Mouse (Mus musculus): ENCODE results near the gene Kcnj16. TPM values are rescaled to one million over a fixed set of nuclear protein-coding genes. Genes with fewer than 3 reads are reported as not detected.

Kcnj16 gene
- total and polyA plus RNA-seq, 3 experiments: not detected

DNA sequence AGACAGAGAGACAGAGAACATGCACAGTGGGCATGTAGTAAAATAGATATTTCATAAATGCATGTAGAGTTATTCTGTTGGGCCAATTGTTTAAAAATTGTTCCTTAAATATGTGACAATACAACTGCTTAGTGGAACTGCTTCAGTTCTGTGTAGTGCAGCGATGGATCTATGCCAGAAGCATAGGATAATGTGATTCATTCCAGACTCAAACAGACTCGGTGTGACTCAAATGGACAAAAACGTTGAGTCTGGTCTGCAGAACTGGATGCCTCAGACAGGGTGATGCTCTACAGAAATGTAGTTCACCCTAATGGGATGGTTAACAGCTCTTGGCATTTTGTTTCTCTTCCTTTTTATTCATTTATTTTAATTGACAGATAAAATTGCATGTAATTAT lies 32.1 kb upstream of the Kcnj16 start:
- TF ChIP-seq CTCF (IDR thresholded peaks at IDR 0.05 in 2 of 3, conservative IDR thresholded peaks at IDR 0.05 in 1 of 3; ENCODE audit: control insufficient read depth in 1 of 3, insufficient read depth in 1 of 3, low read depth in 2 of 3, low read length in 3 of 3, poor library complexity in 1 of 3, severe bottlenecking in 1 of 3) (no peak), GABPA (IDR thresholded peaks at IDR 0.05; ENCODE audit: low read depth, low read length) (no peak), RAD21 (IDR thresholded peaks at IDR 0.05; ENCODE audit: low read depth, low read length) (no peak), POLR2AphosphoS5 (IDR thresholded peaks at IDR 0.05; ENCODE audit: borderline replicate concordance, low read depth, low read length) (no peak), EP300 (IDR thresholded peaks at IDR 0.05; ENCODE audit: low read depth in 1 of 2, low read length in 2 of 2) (no peak), ELF1 (IDR thresholded peaks at IDR 0.05; ENCODE audit: low read depth, low read length) (no peak), MYC (IDR thresholded peaks at IDR 0.05; ENCODE audit: low read depth, low read length) (no peak), ZC3H11A (IDR thresholded peaks at IDR 0.05; ENCODE audit: low read depth, low read length) (no peak), TCF12 (IDR thresholded peaks at IDR 0.05; ENCODE audit: low read depth, low read length) (no peak)
- Histone ChIP-seq H3K9ac (ENCODE audit: control insufficient read depth, low read depth, low read length, poor library complexity, severe bottlenecking) (no peak overlapping the region), H3K27me3 (ENCODE audit: control insufficient read depth in 1 of 2, insufficient read depth in 2 of 2, low read length in 2 of 2) (no peaks in the 10 kb centered on the region), H3K27ac (ENCODE audit: control insufficient read depth, low read depth, low read length) (no peak overlapping the region), H3K9me3 (replicated peaks; ENCODE audit: insufficient read depth, low read length) (no peaks in the 10 kb centered on the region), H3K4me1 (ENCODE audit: control insufficient read depth in 1 of 2, insufficient read depth in 2 of 2, low read length in 2 of 2) (no peaks in the 10 kb centered on the region), H3K79me2 (ENCODE audit: control insufficient read depth, insufficient read depth, low read length, poor library complexity) (no peaks in the 10 kb centered on the region), H3K4me3 (ENCODE audit: control insufficient read depth in 1 of 2, insufficient read depth in 1 of 2, low read depth in 2 of 2, low read length in 2 of 2) (no peak overlapping the region), H3K36me3 (ENCODE audit: control insufficient read depth in 1 of 2, insufficient read depth in 2 of 2, low read length in 2 of 2) (no peaks in the 10 kb centered on the region)
- no peak for DNase-seq (ENCODE audit: low read depth, low spot score)

- Histone ChIP-seq H3K79me2 (ENCODE audit: control insufficient read depth, insufficient read depth, low read length, poor library complexity) (no peaks in the 10 kb centered on the region), H3K27me3 (ENCODE audit: control insufficient read depth in 1 of 2, insufficient read depth in 2 of 2, low read length in 2 of 2) (no peaks in the 10 kb centered on the region), H3K4me1 (ENCODE audit: control insufficient read depth in 1 of 2, insufficient read depth in 2 of 2, low read length in 2 of 2) (no peaks in the 10 kb centered on the region), H3K9me3 (replicated peaks; ENCODE audit: insufficient read depth, low read length) (no peaks in the 10 kb centered on the region), H3K4me3 (ENCODE audit: control insufficient read depth in 1 of 2, insufficient read depth in 1 of 2, low read depth in 2 of 2, low read length in 2 of 2) (no peak overlapping the region), H3K27ac (ENCODE audit: control insufficient read depth, low read depth, low read length) (no peak overlapping the region), H3K36me3 (ENCODE audit: control insufficient read depth in 1 of 2, insufficient read depth in 2 of 2, low read length in 2 of 2) (no peaks in the 10 kb centered on the region), H3K9ac (ENCODE audit: control insufficient read depth, low read depth, low read length, poor library complexity, severe bottlenecking) (no peak overlapping the region)
- TF ChIP-seq JUND (IDR thresholded peaks at IDR 0.05; ENCODE audit: low read depth, low read length): no peak
- DNase-seq (ENCODE audit: low read depth, low spot score): no peak
Observed at GRCm38 (mm10) chr11:110942280-110942679, 25.6 kb upstream of the Kcnj16 start.

DNA sequence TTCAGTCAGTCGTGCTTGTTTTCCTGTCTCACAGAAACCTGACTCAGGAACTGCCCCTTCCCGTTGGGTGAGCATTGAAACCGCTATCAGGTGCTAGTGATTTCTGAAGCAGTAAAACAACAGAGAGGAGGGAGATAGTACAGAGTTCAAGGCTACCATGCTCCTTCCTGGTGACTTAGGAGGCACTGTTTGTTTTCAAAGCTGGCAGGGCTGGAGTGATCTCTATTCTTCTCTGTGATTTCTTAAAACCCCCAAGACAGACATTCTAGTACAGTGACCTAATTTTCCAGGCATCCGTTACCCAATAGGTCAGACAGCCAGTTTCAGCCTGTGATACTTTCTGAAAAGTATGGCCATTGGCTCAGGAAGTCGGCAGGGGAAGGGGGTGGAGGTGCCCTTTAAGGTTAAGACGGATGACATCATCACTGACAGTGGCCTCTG lies 25.1 kb upstream of the Kcnj16 start:
- Histone ChIP-seq H3K4me1 (ENCODE audit: control insufficient read depth in 1 of 2, insufficient read depth in 2 of 2, low read length in 2 of 2) (no peaks in the 10 kb centered on the region), H3K36me3 (ENCODE audit: control insufficient read depth in 1 of 2, insufficient read depth in 2 of 2, low read length in 2 of 2) (no peaks in the 10 kb centered on the region), H3K9me3 (replicated peaks; ENCODE audit: insufficient read depth, low read length) (no peaks in the 10 kb centered on the region), H3K9ac (ENCODE audit: control insufficient read depth, low read depth, low read length, poor library complexity, severe bottlenecking) (no peak overlapping the region), H3K27ac (ENCODE audit: control insufficient read depth, low read depth, low read length) (no peak overlapping the region), H3K4me3 (ENCODE audit: control insufficient read depth in 1 of 2, insufficient read depth in 1 of 2, low read depth in 2 of 2, low read length in 2 of 2) (no peak overlapping the region), H3K27me3 (ENCODE audit: control insufficient read depth in 1 of 2, insufficient read depth in 2 of 2, low read length in 2 of 2) (no peaks in the 10 kb centered on the region), H3K79me2 (ENCODE audit: control insufficient read depth, insufficient read depth, low read length, poor library complexity) (no peaks in the 10 kb centered on the region)
- no peak for TF ChIP-seq MAX (IDR thresholded peaks at IDR 0.05; ENCODE audit: low read length)
- no peak for TF ChIP-seq HCFC1 (IDR thresholded peaks at IDR 0.05; ENCODE audit: low read depth, low read length)
- TF ChIP-seq ZC3H11A (IDR thresholded peaks at IDR 0.05; ENCODE audit: low read depth, low read length): no peak
- TF ChIP-seq UBTF (IDR thresholded peaks at IDR 0.05; ENCODE audit: borderline replicate concordance, insufficient read depth, low read depth, low read length): no peak
- no peak for TF ChIP-seq RAD21 (IDR thresholded peaks at IDR 0.05; ENCODE audit: low read depth, low read length)
- no peak for TF ChIP-seq JUND (IDR thresholded peaks at IDR 0.05; ENCODE audit: low read depth, low read length)
- TF ChIP-seq USF1 (IDR thresholded peaks at IDR 0.05; ENCODE audit: low read depth, low read length): no peak
- TF ChIP-seq TCF12 (IDR thresholded peaks at IDR 0.05; ENCODE audit: low read depth, low read length): no peak
- no peak for TF ChIP-seq BHLHE40 (IDR thresholded peaks at IDR 0.05; ENCODE audit: borderline replicate concordance, low read depth, low read length)
- no peak for TF ChIP-seq SIN3A (IDR thresholded peaks at IDR 0.05; ENCODE audit: low read length)
- TF ChIP-seq MYC (IDR thresholded peaks at IDR 0.05; ENCODE audit: low read depth, low read length): no peak
- TF ChIP-seq POLR2AphosphoS2 (IDR thresholded peaks at IDR 0.05; ENCODE audit: low read length): no peak
- no peak for TF ChIP-seq EP300 (IDR thresholded peaks at IDR 0.05; ENCODE audit: low read depth in 1 of 2, low read length in 2 of 2)
- TF ChIP-seq MEF2A (IDR thresholded peaks at IDR 0.05; ENCODE audit: extremely low read depth, insufficient replicate concordance, low read depth, low read length, poor library complexity, severe bottlenecking): no peak
- no peak for DNase-seq (ENCODE audit: low read depth, low spot score)
